Mouse (Mus musculus) testis, adult 2 months (tissue): Measurements from ENCODE around the gene Palmd.

Experiments
- CTCF ChIP-seq: fragments of 200-500 bp; IDR thresholded peaks from 2 replicates; pipeline ENCODE4 v1.5.1; 2012; ENCODE audit warnings: low read depth, mild to moderate bottlenecking, inconsistent platforms, low read length, moderate library complexity; ENCODE audit not compliant: control insufficient read depth, insufficient read depth, insufficient replicate concordance
- POLR2A ChIP-seq: fragments of 200-500 bp; IDR thresholded peaks from 2 replicates; pipeline ENCODE4 v1.6.1; 2012; ENCODE audit warnings: low read depth, mild to moderate bottlenecking, inconsistent platforms, low read length, moderate library complexity; ENCODE audit not compliant: control insufficient read depth

DNA sequence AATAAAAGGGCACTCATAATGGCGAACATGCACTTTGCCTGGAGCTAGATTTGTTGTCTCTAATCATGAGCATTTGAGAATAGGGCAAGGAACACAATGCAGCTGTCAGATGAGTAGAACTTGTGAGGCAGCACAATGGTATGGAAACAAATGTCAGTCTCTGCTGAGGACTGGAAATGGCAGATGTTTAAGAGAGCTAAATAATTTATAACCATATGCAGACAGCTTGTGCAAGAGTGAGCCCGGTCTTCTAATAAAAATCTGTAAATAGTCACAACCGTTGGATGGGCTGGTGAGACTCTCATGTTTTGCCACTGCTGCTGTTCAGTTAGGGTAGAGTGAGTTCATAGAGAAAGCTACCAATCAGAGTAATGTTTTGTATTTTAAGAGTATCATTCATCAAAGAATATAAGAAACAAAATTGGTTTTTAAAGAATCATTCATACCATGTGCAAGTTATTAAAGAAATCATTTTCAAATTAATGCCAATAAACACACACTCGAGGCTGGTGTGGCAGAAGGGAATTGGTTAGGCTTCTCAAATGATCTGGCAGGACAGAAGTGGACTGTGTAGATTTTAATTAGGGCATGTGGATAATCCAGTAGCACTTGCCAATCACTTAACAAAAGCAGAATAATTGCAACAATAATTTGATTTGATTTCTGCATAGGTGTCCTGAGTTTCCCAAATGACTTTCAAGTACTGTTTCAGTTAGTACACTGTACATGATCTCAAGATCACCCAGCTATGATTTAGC, 31.7 kb downstream of the Palmd start:
- TF ChIP-seq CTCF (no peak), POLR2A (no peak)
